Mouse (Mus musculus): Measurements from ENCODE around the gene Gm16223.

- TF ChIP-seq FLI1 (IDR thresholded peaks at IDR 0.05; ENCODE audit: low read length) (no peak), GATA1 (IDR thresholded peaks at IDR 0.05; ENCODE audit: borderline replicate concordance, low read length) (no peak)
Observed at GRCm38 (mm10) chr5:42065090-42065489, 2.7 kb upstream of the Gm16223 start.
